Mouse (Mus musculus) neural tube, embryonic 13.5 days (tissue): ENCODE data around the gene Cryzl2. TPM values are rescaled to one million over a fixed set of nuclear protein-coding genes. Genes with fewer than 3 reads are reported as not detected.

Experiments
- ATAC-seq: fragments of 200-750 bp; cut with Nextera tagmentation; 2 replicates; pipeline ENCODE4 v1.8.0; 2017; ENCODE audit warnings: low read depth, mild to moderate bottlenecking, moderate TSS enrichment, moderate library complexity
- H3K27ac ChIP-seq: fragments of 300-500 bp; sonication (generic); replicated peaks from 2 replicates; pipeline ENCODE4 v1.5.1; 2015; ENCODE audit warnings: moderate library complexity, mild to moderate bottlenecking, inconsistent platforms
- H3K27me3 ChIP-seq: fragments of 300-500 bp; sonication (generic); 2 replicates; pipeline ENCODE4 v1.6.1; 2015; ENCODE audit warnings: mild to moderate bottlenecking, inconsistent platforms
- H3K36me3 ChIP-seq: fragments of 300-500 bp; sonication (generic); 2 replicates; pipeline ENCODE4 v1.6.1; 2015; ENCODE audit warnings: mild to moderate bottlenecking, inconsistent platforms
- H3K4me1 ChIP-seq: fragments of 300-500 bp; sonication (generic); replicated peaks from 2 replicates; pipeline ENCODE4 v1.6.1; 2015; ENCODE audit warnings: inconsistent platforms
- H3K4me2 ChIP-seq: fragments of 300-500 bp; sonication (generic); 2 replicates; pipeline ENCODE4 v1.6.1; 2015; ENCODE audit warnings: inconsistent platforms, mild to moderate bottlenecking, moderate library complexity
- H3K4me3 ChIP-seq: fragments of 300-500 bp; sonication (generic); 2 replicates; pipeline ENCODE4 v1.5.1; 2015; ENCODE audit warnings: mild to moderate bottlenecking, inconsistent platforms
- H3K9ac ChIP-seq: fragments of 300-500 bp; sonication (generic); 2 replicates; pipeline ENCODE4 v1.6.1; 2015; ENCODE audit warnings: moderate library complexity, mild to moderate bottlenecking, inconsistent platforms
- H3K9me3 ChIP-seq: fragments of 300-500 bp; sonication (generic); 2 replicates; pipeline ENCODE4 v1.6.1; 2016; ENCODE audit warnings: inconsistent platforms
- WGBS: fragments of 180-500 bp; shearing (Covaris S2); methylation state at CpG from one replicate; pipeline ENCODE4 v1.1.7; 2015; 5-methylcytosine and 5-hydroxymethylcytosine counted together
- polyA plus RNA-seq: library from polyadenylated mRNA; unstranded; fragments of >200 nt; fragmentation: Nextera tagmentation; extraction: Ambion mirVana; gene quantifications from 2 replicates; pipeline ENCODE4 v1.2.1, GENCODE M21; 2015

The Cryzl2 gene
- 7.3 and 7.6 TPM in 2 replicates for polyA plus RNA-seq

- Histone ChIP-seq H3K27me3 (no peaks in the 10 kb centered on the region), H3K9ac (peak within 1 kb of the TSS; percentile 60), H3K4me3 (peak within 1 kb of the TSS; percentile 33), H3K36me3 (no peaks in the 10 kb centered on the region), H3K27ac (no peak within 1 kb of the TSS), H3K9me3 (no peaks in the 10 kb centered on the region), H3K4me1 (peaks cover 15% of the 10 kb centered on the region), H3K4me2 (peak within 1 kb of the TSS; percentile 59)
- ATAC-seq, result peak; percentile 85
- under 1% methylated on average over 29 of the region's 29 CpGs for whole genome bisulfite sequencing
Measured at GRCm38 (mm10) chr1:157458421-157459208, at the start of gene Cryzl2. TSS of gene Cryzl2 (plus strand) at chr1:157458577.

- no peak overlapping the region for H3K9ac ChIP-seq
- ATAC-seq, result no peak
- H3K36me3 ChIP-seq, result no peaks in the 10 kb centered on the region
- peaks cover 28% of the 10 kb centered on the region for H3K4me1 ChIP-seq
- H3K4me3 ChIP-seq, result no peak overlapping the region
- H3K4me2 ChIP-seq, result no peak overlapping the region; the same call in 1 of the 2 replicates
- H3K27ac ChIP-seq, result no peak overlapping the region
- H3K9me3 ChIP-seq, result no peaks in the 10 kb centered on the region
- WGBS, result 85% methylated on average over 2 of the region's 2 CpGs
- H3K27me3 ChIP-seq, result no peaks in the 10 kb centered on the region
Measured at GRCm38 (mm10) chr1:157409648-157410047, 48.7 kb upstream of the Cryzl2 start.

GRCm38 (mm10) chr1:157410937-157411336, 47.4 kb upstream of the Cryzl2 start:
- Histone ChIP-seq H3K4me2 (peak overlapping the region; percentile 78), H3K4me3 (peak overlapping the region; percentile 93), H3K9me3 (no peaks in the 10 kb centered on the region), H3K27ac (peak overlapping the region; percentile 95; the same call in 1 of the 2 replicates), H3K9ac (peak overlapping the region; percentile 85), H3K27me3 (no peaks in the 10 kb centered on the region), H3K4me1 (peaks cover 28% of the 10 kb centered on the region), H3K36me3 (no peaks in the 10 kb centered on the region)
- no peak for ATAC-seq
- 8% methylated on average over 8 of the region's 8 CpGs for WGBS

DNA sequence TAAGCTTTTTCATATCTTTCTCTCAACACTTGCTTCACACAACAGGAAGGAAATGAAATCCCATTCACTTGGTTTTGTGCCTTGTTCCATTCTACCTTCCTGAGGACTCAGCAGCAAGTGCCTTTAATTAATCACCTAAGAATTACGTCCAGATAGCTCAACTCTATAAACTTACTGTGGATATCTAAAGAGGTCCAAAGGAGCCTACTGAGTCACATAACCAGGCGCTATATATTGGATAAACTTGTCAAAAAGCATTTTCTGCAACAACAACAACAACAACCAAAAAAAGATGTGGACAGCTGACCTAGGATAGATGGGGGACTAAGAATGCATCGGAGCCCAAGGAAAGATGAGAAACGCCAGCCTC, 47.1 kb upstream of the Cryzl2 start:
- Histone ChIP-seq H3K9me3 (no peaks in the 10 kb centered on the region), H3K4me3 (peak overlapping the region; percentile 93), H3K4me2 (peak overlapping the region; percentile 78), H3K27me3 (no peaks in the 10 kb centered on the region), H3K27ac (peak overlapping the region; percentile 95), H3K36me3 (no peaks in the 10 kb centered on the region), H3K9ac (peak overlapping the region; percentile 85), H3K4me1 (peaks cover 28% of the 10 kb centered on the region)
- WGBS, result 0% methylated on average over 4 of the region's 4 CpGs
- ATAC-seq, result no peak

GRCm38 (mm10) chr1:157411711-157412380, 46.5 kb upstream of the Cryzl2 start:
- H3K27ac ChIP-seq, result peak overlapping the region; percentile 95
- ATAC-seq, result peak; percentile 93
- peak overlapping the region; percentile 93 for H3K4me3 ChIP-seq
- peaks cover 28% of the 10 kb centered on the region for H3K4me1 ChIP-seq
- no peaks in the 10 kb centered on the region for H3K36me3 ChIP-seq
- no peaks in the 10 kb centered on the region for H3K27me3 ChIP-seq
- peak overlapping the region; percentile 85 for H3K9ac ChIP-seq
- under 1% methylated on average over 64 of the region's 85 CpGs for WGBS
- H3K9me3 ChIP-seq, result no peaks in the 10 kb centered on the region
- H3K4me2 ChIP-seq, result peak overlapping the region; percentile 78

GRCm38 (mm10) chr1:157412454-157413369, 45.7 kb upstream of the Cryzl2 start, which contains the start of gene Rasal2:
TSS of gene Rasal2 (minus strand) at chr1:157412595.
- Histone ChIP-seq H3K27me3 (no peaks in the 10 kb centered on the region), H3K4me3 (peak within 1 kb of the TSS; percentile 93), H3K27ac (peak within 1 kb of the TSS; percentile 95), H3K4me2 (peak within 1 kb of the TSS; percentile 78), H3K4me1 (peaks cover 28% of the 10 kb centered on the region), H3K9ac (peak within 1 kb of the TSS; percentile 85), H3K36me3 (no peaks in the 10 kb centered on the region), H3K9me3 (no peaks in the 10 kb centered on the region)
- peak; percentile 99 for ATAC-seq
- under 1% methylated on average over 62 of the region's 62 CpGs for WGBS

DNA sequence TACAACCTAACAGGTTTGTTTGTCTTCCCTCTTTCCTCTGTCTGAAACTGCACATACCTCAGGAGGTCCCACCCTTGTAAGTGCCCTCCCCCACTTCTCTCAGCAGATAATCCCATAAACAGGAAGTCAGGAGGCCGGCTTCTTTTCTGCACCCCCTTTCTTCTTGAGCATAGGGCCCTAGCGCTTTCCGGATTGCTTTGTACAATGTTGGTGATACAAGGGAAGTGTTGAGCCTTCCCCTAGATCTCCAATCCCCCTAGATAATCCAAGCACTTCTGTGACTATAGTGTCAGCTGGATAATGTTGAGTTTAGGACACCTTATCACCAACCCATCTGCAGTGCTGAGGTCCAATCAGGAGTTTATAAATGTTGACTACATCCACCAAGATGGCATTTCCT, 42.6 kb upstream of the Cryzl2 start:
- WGBS, result 84% methylated on average over 3 of the region's 3 CpGs
- Histone ChIP-seq H3K36me3 (peaks cover 7% of the 10 kb centered on the region; the same call in 1 of the 2 replicates), H3K4me2 (no peak overlapping the region), H3K27me3 (no peaks in the 10 kb centered on the region), H3K9ac (no peak overlapping the region), H3K9me3 (no peaks in the 10 kb centered on the region), H3K27ac (no peak overlapping the region), H3K4me3 (no peak overlapping the region), H3K4me1 (peaks cover 18% of the 10 kb centered on the region)
- ATAC-seq, result no peak

DNA sequence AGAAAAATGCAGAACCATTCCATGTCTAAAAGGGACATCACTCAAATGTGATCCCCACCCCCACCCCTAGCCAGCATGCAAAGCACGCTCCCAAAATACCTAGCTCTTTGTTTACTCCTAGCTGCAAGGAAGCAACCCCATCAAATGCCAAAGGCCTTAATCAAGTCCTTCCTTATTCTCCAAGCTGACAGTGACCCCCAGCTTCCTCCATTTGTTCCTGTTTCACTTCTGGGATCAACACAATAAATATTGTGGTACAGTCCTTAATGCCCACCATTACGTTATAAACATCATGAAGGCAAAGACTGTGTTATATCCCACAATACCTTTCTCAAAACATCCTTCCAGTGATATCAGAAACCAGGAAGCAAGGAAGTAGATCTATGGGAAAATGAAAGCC, 41.7 kb upstream of the Cryzl2 start:
- WGBS, result 87% methylated on average over 2 of the region's 2 CpGs
- Histone ChIP-seq H3K4me3 (no peak overlapping the region), H3K9me3 (no peaks in the 10 kb centered on the region), H3K9ac (no peak overlapping the region), H3K36me3 (peaks cover 7% of the 10 kb centered on the region; the same call in 1 of the 2 replicates), H3K27ac (no peak overlapping the region), H3K4me2 (no peak overlapping the region), H3K4me1 (peaks cover 9% of the 10 kb centered on the region), H3K27me3 (no peaks in the 10 kb centered on the region)
- no peak for ATAC-seq

- Histone ChIP-seq H3K9me3 (no peaks in the 10 kb centered on the region), H3K4me3 (no peak overlapping the region), H3K4me1 (peaks cover 9% of the 10 kb centered on the region), H3K36me3 (peaks cover 7% of the 10 kb centered on the region; the same call in 1 of the 2 replicates), H3K9ac (no peak overlapping the region), H3K27ac (no peak overlapping the region; the same call in 1 of the 2 replicates), H3K4me2 (no peak overlapping the region), H3K27me3 (no peaks in the 10 kb centered on the region)
- ATAC-seq, result no peak
- 73% methylated on average over 3 of the region's 3 CpGs for WGBS
Measured at GRCm38 (mm10) chr1:157417414-157417813, 41.0 kb upstream of the Cryzl2 start.

DNA sequence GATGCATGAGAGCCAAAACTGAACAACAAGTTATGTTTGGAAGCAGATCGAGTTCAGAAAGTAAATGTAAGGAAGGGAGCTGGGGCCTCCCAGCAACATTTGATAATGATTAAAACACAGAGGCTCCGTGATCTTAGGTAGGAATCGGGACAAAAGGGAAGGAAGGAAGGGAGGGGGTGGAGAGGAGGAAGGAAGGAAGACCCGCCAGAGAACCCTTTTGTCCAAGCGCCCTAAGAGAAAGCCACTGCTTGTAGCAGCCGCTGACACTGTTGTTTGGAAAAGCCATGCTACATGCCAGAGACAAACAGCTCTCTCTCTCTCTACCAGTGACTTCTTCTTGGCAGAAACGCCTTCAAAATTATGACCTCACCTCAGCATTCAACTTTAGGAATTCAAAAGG, 40.5 kb upstream of the Cryzl2 start:
- peaks cover 9% of the 10 kb centered on the region for H3K4me1 ChIP-seq
- no peak overlapping the region; the same call in 1 of the 2 replicates for H3K27ac ChIP-seq
- H3K4me3 ChIP-seq, result no peak overlapping the region
- no peak for ATAC-seq
- no peak overlapping the region for H3K4me2 ChIP-seq
- no peaks in the 10 kb centered on the region for H3K9me3 ChIP-seq
- no peaks in the 10 kb centered on the region for H3K27me3 ChIP-seq
- 50% methylated on average over 7 of the region's 7 CpGs for whole genome bisulfite sequencing
- peaks cover 7% of the 10 kb centered on the region; the same call in 1 of the 2 replicates for H3K36me3 ChIP-seq
- no peak overlapping the region for H3K9ac ChIP-seq

GRCm38 (mm10) chr1:157425741-157426427, 32.5 kb upstream of the Cryzl2 start:
- Histone ChIP-seq H3K27me3 (no peaks in the 10 kb centered on the region), H3K4me1 (peaks cover 12% of the 10 kb centered on the region), H3K9ac (no peak overlapping the region), H3K9me3 (no peaks in the 10 kb centered on the region), H3K4me2 (peak overlapping the region; percentile 23; the same call in 1 of the 2 replicates), H3K4me3 (no peak overlapping the region), H3K36me3 (no peaks in the 10 kb centered on the region), H3K27ac (peak overlapping the region; percentile 46; the same call in 1 of the 2 replicates)
- 36% methylated on average over 8 of the region's 8 CpGs for WGBS
- peak; percentile 88 for ATAC-seq
